Mouse (Mus musculus) brain, embryonic 14.5 days (tissue): Measurements from ENCODE around the gene Boc.

Experiments used
- CTCF ChIP-seq: fragments of 200-500 bp; IDR thresholded peaks from 2 replicates; pipeline ENCODE4 v1.5.1; 2012; ENCODE audit warnings: inconsistent platforms, mild to moderate bottlenecking, moderate library complexity, borderline replicate concordance; ENCODE audit not compliant: insufficient read depth, insufficient read length; ENCODE audit errors: extremely low read depth
- POLR2A ChIP-seq: fragments of 200-500 bp; IDR thresholded peaks from 2 replicates; pipeline ENCODE4 v1.6.1; 2012; ENCODE audit warnings: mild to moderate bottlenecking, inconsistent platforms, borderline replicate concordance; ENCODE audit not compliant: poor library complexity, insufficient read depth, insufficient read length, severe bottlenecking; ENCODE audit errors: extremely low read depth

- TF ChIP-seq POLR2A (no peak), CTCF (no peak)
Measured at GRCm38 (mm10) chr16:44507027-44507929, 51.4 kb downstream of the Boc start.
